Mouse (Mus musculus) megakaryocyte, embryonic 14.5 days (primary cell): ENCODE measurements around the gene Erfe.

ENCODE experiments used
- FLI1 ChIP-seq: IDR thresholded peaks from 2 replicates; pipeline ENCODE4 v1.6.1; 2012; ENCODE audit warnings: low read length, inconsistent platforms, mixed read lengths
- GATA1 ChIP-seq: IDR thresholded peaks from 3 replicates; pipeline ENCODE4 v1.6.1; 2012; ENCODE audit warnings: mixed read lengths, low read length, inconsistent platforms, borderline replicate concordance

GRCm38 (mm10) chr1:91352277-91352676 lies 14.0 kb upstream of the Erfe start:
- TF ChIP-seq GATA1, result no peak
- no peak for TF ChIP-seq FLI1
